Mouse (Mus musculus): Measurements from ENCODE around the gene Ddhd1.

DNA sequence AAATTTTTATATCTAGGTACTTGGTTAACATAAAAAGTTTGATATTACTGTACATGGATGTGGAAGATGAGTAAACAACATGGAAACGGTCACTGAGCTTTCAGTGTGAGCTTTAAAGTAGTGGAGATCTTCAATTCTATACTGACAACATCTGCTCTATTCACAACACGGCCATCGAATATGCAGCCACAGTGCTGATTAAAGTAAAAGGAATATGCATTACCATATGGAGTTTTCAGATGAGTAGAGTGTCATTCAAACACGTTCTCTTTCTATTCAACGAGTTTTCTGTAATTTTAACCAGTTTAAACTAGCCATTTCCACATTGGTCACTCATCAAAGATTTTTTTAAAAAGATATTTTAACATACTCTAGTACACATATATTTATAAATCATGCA is 15.1 kb downstream of the Ddhd1 start:
- TF ChIP-seq CTCF (IDR thresholded peaks at IDR 0.05; ENCODE audit: low read depth): no peak
- TF ChIP-seq EP300 (IDR thresholded peaks at IDR 0.05; ENCODE audit: low read depth): no peak
